Mouse (Mus musculus) 416B (cell line): ENCODE measurements around the gene Crybg1.

Experiments used
- DNase-seq: peaks from one replicate; pipeline ENCODE4 v3.0.0; 2011; ENCODE audit warnings: low read depth

Gene Crybg1

DNA sequence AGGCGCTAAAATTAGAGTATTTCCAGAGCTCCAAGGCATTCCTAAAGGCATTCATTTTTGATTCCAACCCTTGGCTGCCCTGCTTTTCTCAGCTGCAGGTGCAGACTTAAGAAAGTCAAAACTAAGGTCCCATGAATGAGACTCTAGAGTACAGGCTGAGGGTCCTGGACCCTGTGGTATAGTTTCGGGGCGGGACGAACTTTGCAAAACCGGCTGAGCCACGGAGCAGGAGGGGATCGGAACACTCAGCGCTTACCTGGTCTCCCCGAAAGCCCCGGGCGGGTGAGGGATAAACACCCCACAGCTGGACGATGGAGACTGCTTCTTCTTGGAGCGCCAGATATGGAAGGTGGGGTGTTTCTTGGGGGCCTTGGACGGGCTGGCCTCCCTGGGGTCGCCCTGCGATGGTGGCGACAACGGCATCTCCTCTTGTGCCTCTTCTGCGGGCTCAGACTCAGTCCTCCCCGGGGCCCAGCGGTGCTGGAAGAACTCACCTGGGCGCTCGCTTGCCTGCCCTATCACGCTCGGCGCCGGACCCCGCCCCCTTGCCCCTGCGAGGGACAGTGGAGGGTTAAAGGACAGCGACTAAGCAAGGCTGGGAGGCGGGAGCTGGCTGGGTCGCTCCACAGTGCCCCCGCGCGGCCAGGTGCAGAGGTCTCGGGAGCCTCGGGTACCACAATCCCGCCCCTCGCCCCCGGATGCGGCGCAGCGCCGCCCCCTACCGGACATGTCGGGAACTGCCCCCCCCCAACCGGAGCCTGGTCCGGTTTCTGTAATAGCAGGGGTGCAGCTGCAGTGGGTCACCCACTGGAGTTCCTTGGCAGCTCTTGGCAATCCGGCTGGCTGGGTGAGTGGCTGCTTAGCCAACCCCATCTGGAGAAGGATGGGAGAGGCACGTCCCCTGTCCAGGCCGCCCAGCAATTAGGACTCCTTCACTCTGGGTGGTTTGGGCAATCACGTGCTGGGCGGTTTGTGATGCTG, at the start of gene Crybg1:
Crybg1 (minus strand) TSS at position 517 of the 981 bp plus-strand sequence.
- no peak for DNase-seq

DNA sequence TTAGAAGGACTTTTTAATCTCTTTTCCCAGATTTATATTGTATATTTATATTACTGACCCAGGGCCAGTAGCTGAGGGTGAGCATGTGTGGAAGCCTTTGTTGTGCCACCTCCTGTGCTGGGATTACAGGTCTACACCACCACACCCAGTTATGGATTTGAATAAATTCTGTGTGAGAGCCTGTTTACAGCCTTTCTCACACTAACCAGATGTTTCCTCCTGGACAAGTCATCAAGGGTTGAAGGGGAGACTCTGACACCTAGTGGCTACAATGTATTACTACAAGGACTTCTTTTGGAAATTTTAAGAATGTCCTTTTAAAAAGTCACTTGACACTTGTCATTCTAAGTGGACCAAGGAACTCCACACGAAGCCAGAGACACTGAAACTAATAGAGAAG, 28.7 kb upstream of the Crybg1 start:
- DNase-seq, result peak; percentile 79

DNA sequence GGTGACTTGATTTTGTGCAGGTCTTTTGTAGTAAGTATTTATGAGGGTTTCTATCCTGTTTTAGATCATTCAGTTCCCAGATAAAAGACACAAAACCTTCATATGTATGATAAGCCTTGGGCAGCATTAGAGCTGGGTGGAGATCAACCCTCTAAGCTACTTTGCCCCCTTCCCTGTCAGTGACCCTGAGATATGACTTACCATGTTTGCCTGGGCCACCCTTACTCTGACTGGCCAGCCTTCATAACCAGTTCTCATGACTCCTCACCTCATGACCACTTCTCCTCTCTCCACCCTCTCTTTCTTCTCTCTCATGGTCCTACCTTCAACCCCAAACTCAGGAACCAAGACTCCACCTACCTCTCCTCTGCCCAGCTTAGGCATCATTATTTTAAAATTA, 27.9 kb upstream of the Crybg1 start:
- DNase-seq, result no peak

DNA sequence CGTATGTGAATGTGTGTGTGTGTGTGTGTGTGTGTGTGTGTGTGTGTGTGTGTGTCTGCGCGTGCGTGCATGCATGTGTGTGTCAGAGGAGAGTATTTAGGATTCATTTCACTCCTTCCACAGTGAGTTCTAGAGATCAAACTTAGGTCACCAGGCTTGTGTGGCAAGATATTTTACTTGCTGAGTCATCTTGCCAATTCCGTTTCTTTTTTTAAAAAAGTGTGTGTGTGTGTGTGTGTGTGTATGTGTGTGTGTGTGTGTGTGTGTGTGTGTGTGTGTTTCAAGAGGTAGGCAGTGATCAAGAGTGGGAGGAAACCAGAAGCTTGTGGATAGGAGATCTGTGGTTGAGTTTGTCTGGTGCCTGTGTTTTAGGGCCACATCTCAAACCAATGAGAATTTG, 27.5 kb upstream of the Crybg1 start:
- DNase-seq, result peak; percentile 84

DNA sequence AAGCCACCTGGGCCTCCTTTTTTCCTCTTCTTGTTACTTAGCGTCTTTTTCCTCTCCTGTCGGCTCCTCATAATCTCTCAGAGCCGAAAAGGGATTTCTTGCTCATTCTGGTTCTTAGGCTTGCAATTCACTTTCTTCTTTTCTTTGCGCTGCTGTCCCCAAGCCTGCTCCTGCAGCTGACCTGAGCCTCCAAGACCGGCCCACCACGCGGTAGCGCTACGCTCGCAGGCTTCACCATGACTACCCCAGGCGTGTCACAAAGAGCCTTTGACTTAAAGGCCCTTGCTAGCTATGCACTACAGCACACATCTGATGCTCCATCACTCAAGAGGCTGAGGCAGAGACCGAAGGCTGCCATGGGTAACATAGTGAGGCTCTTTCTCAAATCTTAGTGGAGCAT, 21.5 kb upstream of the Crybg1 start:
- DNase-seq, result no peak

DNA sequence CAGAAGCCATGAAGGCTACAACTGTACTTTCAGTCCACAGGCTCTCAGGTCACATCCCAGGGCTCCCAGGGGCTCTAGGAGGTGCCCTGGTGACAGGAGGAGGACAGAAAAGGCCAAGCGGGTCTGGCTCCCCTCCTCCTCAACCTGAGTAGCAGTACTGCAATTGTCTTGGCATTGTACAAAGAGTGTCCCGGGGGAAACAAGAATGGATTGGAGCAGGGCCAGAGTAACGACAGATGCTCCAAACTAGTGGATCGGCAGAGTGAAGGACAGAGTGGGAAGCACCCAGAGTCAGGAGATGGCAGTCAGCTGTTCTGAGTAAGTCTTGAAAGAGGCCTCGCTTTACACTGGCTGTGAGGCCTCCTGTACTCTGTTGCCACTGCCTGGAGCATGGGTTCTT, 18.4 kb upstream of the Crybg1 start:
- no peak for DNase-seq

DNA sequence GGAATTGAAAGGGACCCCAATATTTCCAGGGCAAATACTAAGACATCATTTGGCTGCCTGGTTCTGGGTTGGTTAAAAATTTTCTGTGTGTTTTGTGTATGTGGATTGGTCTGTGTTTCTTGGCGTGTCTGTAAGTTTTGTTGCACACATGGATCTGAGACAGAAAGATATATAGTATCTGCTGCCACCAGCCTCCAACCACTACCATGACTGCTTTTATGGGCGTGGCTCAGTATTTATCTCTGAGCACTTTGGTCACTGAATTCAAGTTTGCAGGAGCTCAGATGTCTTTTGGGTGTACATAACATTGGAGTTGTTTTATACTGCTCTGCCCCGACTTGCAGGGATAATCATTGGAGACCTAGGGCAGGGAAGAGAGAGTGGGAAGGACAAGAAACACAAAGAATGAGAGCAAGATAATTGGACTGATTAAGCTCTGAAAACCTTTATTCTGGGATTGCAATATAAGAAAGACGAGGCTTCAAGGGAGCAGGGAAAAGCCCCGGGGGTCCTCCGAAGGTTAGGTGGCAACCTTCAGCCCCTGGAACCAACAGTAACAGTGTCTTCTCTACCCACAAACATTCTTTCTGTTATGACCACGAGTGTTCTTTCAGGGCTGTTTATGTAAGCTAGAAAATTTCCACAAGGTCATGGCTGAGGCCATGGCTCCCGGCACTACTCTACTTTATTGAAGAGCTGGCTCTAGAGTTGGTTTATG, 15.8 kb upstream of the Crybg1 start:
- DNase-seq, result no peak

DNA sequence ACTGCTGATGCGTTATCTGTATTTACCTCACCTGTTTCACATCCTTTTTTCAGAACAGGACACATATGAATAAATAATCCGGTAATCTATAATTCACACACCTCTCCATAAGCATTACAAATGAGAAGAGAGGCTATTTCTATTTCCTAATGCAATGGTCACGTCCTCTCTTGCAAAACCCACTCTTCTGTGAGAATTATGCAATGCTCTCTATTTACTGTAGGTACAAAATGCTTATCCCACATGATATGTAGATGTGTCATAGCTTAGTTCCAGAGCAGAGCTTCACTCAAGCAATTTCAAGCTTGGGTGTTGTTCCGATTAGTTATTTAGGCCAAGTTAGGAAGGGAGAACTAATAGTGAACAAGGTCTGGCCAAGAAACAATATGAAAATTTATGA, 14.4 kb upstream of the Crybg1 start:
- peak; percentile 46 for DNase-seq

DNA sequence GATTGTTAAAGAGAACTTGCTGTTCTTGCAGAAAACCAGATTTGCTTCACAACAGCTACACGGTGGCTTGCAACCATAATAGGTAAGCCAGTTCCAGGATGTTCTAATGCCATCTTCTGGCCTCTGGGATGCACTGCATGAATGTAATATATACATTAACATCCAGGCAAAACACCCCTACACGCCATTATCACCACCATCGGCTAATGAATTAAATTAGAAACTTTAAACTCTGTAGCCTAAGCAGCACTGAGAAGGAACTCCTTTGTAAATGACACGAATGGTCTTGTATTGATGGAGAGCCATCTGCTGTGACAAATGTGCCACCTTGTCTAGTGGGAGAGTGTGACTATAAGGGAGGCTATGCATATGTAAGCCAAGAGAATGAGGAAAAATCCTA, 11.5 kb upstream of the Crybg1 start:
- peak; percentile 57 for DNase-seq

DNA sequence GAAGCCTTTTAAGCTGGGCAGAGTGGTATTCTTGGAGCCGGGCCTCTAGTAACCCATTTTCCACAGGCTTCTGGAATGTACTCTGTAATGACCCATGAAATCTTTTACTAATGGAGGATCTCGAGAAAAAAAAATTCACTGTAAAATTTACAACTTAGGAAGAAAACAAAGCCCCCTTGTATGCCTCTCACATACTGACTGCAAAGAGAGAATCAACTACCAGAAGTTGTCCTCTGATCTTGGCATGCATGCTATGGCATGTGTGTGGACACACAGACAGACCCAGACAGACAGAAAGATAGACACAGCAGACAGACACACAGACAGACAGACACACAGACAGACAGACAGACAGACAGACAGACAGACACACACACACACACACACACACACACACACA, 8.8 kb upstream of the Crybg1 start:
- no peak for DNase-seq

DNA sequence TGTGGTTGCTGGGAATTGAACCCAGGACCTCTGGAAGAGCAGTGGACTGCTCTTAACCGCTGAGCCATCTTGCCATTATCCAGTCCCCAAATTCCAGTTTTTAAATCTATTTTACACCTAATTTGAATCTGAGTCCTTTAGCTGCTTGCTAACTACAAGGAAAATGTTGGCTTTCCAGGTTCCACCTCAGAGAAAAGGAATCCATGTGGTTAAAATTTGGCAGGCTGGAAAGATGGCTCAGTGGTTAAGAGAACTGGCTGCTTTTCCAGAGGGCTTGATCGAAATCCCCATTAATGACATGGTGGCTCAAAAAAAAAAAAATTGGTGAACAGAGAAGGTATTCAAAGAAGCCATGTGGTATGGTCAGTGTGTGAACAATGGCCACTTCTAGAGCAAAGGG, 1.8 kb upstream of the Crybg1 start:
- no peak for DNase-seq

DNA sequence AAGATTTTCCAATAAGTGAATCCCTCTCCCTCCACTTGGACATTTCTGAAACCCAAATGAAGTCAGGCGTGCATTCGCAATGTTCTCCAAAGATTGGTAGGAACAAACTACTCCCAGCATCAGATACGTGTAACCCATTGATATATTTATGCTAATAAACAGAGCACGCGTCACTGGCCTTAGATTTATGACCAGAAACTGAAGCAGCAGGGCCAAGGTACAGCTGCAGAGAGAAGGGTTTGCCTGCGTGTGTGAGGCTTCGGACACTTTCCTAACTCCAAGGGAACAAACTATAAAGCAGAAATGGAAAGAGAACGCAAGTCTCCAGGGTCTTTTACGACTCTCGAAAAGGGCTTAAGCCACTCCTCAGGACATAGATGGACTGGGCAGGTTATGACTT, 5.3 kb downstream of the Crybg1 start:
- DNase-seq, result no peak

DNA sequence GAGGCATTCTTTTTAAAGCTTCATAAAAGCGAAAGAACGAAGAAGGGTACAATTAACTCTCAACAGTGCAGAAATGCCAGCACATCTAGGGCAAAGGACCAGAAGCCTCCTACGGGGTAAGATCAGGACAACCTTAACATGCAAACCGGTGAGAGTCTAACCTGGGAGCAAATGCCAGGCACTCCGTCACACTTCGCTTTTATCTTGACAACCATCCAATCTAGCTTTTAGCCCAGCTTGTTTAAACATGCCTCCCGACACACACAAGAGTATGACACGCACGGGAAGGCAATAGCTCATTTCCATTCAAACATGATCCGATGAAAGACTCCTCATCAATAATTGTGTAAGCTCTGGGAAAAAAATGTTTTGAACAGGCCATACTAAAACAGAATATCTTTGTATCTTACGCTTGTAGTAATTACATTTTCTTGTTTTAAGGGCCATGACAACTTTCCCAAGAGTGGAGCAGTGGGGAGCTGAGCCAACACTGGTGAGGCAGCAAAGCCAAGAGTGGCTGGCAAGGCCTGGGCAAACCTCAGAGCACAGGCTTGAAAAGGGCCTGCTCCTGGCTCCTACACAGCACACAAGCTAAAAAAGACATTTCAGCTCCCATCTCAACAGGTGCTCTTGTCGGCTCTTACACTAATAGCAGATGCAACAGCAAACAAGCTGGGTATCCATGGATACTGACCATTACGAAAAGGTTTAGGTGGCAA, 10.4 kb downstream of the Crybg1 start:
- DNase-seq, result no peak

DNA sequence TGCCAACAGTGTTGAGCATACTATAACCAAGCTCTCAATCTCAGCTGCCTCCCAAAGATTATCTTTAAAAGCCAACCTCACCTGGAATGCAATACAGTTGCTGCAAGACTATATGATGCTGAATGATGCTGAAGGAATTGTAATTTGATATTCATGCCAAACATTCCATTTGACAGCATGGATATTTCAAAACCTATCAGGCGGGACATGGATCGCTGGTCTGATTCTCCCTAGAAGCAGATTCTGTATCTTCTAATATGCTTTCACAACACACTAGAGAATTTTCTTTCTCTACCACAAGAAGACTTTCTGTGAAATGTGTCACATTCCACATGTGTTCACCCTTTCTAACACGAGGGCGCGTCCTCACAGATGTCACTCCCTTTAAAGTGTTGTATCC, 22.6 kb downstream of the Crybg1 start:
- no peak for DNase-seq

DNA sequence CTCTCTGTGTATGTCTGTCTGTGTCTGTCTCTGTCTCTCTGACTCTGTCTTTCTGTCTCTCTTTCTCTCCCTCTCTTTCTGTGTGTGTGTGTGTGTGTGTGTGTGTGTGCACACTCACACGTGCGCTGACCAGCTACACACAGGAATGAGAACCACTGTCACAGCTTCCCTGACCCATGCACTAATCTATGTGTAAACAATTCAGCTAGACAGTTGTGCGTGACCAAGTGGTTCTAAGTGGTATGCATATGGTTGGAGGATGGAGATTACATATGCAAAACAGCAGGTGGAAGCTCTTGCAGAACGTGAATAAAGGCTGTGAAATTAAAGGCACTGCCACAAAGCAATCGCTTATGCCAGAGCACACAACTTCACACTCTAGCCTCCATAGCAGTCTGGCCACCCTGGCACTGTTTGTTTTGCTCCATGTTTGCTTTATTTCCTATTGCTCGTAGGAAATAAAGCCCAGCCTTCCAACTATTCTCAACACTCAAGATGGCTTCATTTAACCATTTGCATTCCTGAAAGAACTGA, 24.2 kb downstream of the Crybg1 start:
- DNase-seq, result no peak

DNA sequence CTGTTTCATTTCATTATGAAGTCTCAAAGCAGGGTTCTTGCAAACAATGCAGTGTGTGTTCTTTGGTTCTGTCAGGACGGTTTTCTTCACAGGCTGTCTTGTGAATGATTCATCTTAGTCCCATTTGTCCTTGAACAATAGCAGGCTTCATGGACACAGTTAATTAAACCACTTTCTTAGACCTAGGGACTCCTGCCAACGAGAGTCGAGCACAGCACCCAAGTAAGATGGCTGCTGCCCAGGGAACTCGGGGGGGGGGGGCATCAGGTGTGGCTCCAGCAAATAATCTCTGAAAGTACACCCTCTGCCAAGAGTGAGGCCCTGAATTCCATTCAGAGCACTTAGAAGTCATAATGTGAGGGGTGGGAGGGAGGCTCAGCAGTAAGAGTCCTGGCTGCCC, 30.0 kb downstream of the Crybg1 start:
- DNase-seq, result no peak

DNA sequence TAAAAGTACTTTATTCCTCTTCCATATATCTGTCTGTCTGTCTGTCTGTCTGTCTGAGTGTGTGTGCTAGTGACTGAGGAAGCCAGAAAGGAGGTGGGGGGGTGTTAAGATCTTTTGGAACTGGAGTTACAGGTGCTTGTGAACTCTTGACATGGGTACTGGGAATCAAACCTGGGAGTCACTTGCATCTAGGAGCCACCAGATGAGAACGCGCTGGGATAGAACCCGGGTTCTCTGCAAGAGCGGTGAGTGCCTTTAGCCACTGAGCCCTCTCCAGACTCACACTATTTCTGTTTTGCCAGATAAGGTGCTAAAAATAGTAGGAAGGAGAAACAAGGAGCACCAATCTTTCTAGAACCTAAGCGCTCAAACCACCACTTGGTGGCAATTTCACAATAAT, 31.9 kb downstream of the Crybg1 start:
- DNase-seq, result no peak

DNA sequence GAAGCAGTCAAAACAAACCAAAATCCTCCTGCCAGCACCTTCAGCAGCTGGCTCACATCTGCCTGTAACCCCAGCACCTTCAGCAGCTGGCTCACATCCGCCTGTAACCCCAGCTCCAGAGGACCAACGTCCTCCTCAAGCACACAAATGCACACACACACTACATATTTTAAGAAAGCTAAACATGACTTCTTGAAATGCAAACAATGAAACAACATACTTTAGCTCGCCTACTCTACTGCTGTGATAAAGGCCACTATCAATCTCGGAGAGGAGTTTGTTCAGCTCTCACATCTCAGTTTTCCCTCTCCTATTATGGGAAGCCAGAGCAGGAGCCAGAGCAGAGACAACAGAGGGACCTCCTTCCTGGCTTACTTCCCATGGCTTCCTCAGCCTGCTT, 34.0 kb downstream of the Crybg1 start:
- DNase-seq, result no peak

DNA sequence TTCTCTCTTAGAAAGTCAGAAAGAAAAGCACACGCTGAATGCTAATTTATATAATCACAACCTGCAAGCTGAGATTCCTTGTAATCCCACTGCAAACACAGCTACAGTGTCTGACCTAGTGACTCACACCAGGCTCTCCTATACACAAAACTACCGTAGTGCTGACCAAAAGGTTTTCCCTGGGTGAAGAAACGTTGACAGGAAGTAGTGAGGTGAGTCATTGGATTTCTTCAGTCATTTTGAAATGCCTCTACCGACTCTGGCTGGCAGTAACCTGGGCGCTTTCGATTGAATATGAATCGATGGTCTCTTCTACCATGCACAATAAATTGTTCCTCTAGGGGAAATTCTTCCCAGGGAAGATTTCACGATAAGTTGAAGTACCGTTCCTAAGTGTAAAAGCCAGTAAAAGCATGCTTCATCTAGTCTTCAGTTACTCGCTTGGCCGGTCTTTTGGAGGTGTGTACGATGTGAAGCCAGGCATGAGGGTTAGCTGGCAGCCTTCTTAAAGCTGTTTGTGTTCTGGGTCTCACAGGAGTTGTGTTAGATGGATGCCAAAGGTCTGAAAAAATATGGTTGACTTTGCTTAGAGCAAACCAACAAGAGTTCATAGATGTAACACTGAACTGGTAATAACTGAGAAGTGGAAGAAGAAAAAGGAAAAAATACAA, 36.5 kb downstream of the Crybg1 start:
- DNase-seq, result peak; percentile 69

DNA sequence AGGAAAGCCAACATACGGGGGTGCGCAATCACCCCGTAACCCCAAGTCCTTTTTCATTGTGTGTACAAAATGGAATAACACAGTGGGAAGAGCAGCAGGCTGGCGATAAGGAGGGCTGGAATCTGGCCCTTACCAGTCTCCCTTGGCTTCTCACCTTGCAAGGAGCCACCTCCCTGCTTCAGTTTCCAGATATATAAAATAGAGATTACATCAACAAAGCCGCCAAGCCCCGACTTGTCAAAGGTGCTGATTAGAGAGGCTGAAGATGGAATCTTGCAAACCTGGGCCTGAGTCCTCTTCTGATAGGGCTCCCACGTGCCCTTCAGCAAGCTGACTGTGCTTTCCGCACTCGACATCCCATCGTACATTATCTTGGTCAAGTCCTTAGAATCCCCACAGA, 37.5 kb downstream of the Crybg1 start:
- no peak for DNase-seq

DNA sequence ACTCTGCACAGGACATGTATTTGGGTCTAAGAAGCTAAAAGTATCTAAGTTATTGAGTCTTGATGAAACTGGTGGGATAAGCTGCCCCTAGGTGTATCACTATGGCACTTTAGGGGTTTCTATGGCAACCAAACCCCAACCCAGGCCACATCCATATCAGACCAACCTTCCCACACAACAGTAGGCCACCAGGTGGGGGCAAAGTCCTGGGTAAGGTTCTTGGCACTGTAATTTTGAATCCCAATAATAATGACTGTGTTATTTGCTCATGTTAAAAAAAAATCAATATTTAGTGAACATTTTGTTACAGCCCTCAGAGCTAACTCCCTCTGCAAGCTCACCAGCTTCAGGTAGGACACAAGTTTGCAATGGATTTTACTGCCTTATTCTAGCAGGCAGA, 38.2 kb downstream of the Crybg1 start:
- DNase-seq, result no peak

DNA sequence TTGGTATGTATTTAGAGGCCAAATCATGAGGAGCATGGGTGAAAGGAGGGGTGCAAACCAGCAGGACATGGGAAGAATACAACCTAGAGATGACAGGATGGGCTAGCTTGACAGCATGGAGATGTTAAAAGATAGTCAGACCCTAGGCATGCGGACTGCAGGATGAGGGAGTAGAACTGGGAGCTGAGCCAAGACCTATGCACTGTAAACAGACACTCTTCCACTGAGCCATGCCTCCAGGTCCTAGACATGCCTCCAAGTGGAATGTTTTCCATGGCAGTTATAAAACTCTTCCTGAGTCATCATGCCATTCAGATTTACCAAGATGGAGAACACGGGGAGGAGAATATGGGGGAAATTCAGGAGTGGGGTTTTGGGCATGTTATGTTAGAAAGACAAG, 53.9 kb downstream of the Crybg1 start:
- no peak for DNase-seq
